Mouse (Mus musculus) ES-E14 (cell line): ENCODE data around the gene Prdm13.

Source experiments
- HCFC1 ChIP-seq: IDR thresholded peaks from 2 replicates; pipeline ENCODE4 v1.6.1; 2012; ENCODE audit warnings: low read length, inconsistent platforms, borderline replicate concordance; ENCODE audit not compliant: insufficient read depth
- MAFK ChIP-seq: IDR thresholded peaks from 2 replicates; pipeline ENCODE4 v1.6.1; 2014; ENCODE audit warnings: mild to moderate bottlenecking, low read depth, low read length, inconsistent platforms; ENCODE audit not compliant: insufficient read depth
- ZNF384 ChIP-seq: IDR thresholded peaks from 2 replicates; pipeline ENCODE4 v1.6.1; 2012; ENCODE audit warnings: low read depth, low read length, inconsistent platforms

DNA sequence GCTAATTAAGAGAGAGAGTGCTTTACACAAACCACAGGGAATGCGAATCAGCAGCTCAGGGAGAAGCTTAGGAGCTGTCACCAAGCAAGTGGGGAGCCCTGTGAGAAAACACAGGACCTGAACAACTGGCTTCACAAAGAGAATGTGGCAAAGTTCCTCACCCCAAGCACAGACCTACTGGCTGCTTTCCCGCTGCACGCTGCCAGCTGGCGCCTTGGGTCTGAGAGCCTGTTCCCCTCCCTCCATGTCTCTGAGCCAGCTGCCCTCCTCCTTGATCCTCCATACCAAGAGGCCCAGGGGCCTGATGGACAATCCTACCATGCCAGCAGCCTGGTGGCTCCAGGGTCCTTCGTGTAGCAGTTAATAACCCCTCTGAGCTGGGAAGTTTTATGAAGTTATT, 19.8 kb downstream of the Prdm13 start:
- TF ChIP-seq ZNF384 (no peak), HCFC1 (no peak), MAFK (no peak)
